Mouse (Mus musculus) kidney, adult 2 months (tissue): ENCODE data around the gene Hunk.

Experiments used
- CTCF ChIP-seq: fragments of 200-500 bp; conservative IDR thresholded peaks from 2 replicates; pipeline ENCODE4 v1.5.1; 2011; ENCODE audit warnings: low read depth, mild to moderate bottlenecking, control low read depth, low read length, moderate library complexity, mixed read lengths; ENCODE audit not compliant: insufficient read depth, insufficient read length
- POLR2A ChIP-seq: fragments of 200-500 bp; IDR thresholded peaks from one replicate; pipeline ENCODE4 v1.6.1; 2011; ENCODE audit warnings: low read depth, low read length, control low read depth

DNA sequence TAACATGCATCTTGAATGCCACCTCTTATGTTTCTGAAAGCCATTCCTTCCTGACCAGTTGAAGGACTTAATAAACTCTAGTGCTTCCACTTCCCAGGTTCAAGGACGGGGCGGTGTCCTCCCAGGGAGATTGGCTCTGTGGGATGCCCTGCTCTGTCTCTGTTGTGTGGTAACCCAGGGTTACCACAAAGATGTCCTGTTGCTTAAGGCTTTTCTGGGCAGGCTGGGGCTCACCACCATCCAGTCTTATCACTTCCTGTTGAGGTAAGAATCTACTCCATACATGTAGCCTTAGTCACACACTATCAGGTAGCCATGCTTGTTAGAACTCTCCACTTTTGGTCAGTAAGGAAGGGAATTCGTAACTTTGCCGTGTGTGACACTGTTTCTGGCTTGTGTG, 49.4 kb downstream of the Hunk start:
- no peak for TF ChIP-seq CTCF
- no peak for TF ChIP-seq POLR2A
